Mouse (Mus musculus) kidney, adult 9 months (tissue): ENCODE data around the gene Dusp1.

Experiments used
- DNase-seq: peaks from one replicate; pipeline ENCODE4 v3.0.0; 2022

Dusp1 gene

DNA sequence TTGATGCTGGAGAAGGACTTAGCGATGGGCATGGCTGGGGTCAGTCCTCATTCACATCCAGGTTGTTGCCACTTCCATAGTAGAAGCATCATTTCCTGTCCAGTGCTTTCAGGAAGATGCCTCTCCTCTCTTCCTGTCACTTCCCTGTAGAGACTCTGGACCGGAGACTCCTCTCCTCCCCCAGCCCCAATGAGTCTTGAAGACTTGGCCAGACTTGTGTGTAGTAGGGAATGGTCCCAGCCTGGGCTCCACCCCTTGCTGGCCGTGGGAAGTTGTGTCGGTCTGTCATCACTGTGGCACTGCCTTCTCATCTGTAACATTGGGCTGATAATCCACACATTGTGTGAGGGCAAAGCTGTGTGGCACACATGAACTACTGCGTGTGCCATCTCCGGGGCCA is 21.7 kb upstream of the Dusp1 start:
- peak; percentile 44 for DNase-seq

DNA sequence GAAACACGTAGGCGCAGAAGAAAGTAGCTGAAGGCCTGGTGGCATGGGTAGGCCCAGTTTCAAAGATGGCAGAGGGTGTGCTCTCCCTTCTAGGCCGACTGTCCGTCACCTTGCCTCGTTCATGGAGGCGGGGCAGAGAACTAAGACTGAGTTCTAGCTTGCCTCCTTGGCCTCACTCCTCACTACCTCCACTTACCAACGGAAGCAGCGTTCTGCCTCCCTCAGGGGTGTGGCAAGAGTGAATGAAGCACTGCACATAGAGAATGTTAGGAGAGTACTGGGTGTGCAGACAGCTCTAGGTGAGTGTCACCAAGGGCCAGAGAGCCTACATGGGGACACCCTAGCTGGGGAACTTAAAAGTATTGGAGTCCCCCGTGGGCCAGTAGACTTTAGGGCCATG is 21.1 kb upstream of the Dusp1 start:
- DNase-seq, result no peak

DNA sequence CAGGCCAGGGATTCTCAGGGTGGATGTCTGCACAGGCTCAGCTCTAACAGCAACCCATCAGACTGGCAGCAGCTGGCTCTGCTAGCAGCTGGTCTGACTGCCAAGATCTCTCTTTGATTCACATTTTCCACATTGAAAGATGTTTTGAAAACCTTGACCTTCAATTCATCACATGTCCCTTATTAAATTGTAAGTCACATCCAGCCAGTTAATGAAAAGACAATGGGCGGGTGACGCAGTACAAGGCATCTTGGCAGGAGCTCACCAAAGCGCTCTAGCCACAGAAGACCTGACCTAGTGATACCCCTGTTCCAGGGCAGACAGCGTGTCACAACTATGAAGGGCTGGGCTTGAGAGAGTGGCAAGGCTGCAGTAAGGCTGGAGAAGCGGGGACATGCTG is 20.4 kb upstream of the Dusp1 start:
- DNase-seq, result peak; percentile 90

GRCm38 (mm10) chr17:26580873-26581401 is 19.0 kb upstream of the Dusp1 start:
- no peak for DNase-seq

- no peak for DNase-seq
These were observed 17.5 kb upstream of the Dusp1 start for GRCm38 (mm10) chr17:26579396-26579795.

- no peak for DNase-seq
These were observed 16.8 kb upstream of the Dusp1 start for GRCm38 (mm10) chr17:26578771-26579170.

- no peak for DNase-seq
These were observed 16.2 kb upstream of the Dusp1 start for GRCm38 (mm10) chr17:26578162-26578561.

DNA sequence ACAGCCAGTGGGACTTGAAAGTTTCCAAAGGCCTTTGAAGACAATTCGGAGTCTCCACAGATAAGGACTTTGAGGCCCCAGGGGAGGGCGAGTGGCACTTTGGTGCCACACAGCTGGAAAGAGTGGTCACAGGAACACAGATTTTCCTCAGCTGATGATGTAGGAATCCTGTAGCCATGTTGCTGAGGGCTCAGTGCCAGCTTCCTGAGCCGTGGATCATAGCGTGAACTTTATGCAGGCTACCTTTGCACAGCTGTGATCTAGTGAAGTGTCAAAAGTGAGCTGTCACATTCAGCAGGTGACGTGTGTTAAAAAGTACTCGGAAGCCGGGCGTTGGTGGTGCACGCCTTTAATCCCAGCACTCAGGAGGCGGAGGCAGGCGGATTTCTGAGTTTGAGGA is 15.4 kb upstream of the Dusp1 start:
- peak; percentile 62 for DNase-seq

DNA sequence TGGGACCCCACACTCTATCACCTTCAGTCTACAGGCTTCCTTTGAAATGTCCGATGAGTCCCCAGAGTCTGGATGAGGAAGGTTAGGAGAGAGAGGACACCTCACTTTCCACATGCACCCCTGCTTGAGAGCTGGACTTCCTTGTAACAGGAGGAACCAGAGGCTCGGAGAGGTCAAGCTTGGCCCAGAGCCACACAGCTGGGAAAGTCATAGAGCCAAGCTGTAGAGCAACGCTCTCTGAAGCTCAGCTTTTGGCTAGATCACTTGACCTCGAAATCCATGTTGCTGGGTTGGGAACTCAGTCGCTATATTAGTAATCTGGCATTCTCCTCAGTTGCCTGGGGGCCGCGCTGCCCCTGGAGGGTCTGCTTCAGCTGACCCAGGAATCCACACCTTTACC is 14.9 kb upstream of the Dusp1 start:
- DNase-seq, result no peak

DNA sequence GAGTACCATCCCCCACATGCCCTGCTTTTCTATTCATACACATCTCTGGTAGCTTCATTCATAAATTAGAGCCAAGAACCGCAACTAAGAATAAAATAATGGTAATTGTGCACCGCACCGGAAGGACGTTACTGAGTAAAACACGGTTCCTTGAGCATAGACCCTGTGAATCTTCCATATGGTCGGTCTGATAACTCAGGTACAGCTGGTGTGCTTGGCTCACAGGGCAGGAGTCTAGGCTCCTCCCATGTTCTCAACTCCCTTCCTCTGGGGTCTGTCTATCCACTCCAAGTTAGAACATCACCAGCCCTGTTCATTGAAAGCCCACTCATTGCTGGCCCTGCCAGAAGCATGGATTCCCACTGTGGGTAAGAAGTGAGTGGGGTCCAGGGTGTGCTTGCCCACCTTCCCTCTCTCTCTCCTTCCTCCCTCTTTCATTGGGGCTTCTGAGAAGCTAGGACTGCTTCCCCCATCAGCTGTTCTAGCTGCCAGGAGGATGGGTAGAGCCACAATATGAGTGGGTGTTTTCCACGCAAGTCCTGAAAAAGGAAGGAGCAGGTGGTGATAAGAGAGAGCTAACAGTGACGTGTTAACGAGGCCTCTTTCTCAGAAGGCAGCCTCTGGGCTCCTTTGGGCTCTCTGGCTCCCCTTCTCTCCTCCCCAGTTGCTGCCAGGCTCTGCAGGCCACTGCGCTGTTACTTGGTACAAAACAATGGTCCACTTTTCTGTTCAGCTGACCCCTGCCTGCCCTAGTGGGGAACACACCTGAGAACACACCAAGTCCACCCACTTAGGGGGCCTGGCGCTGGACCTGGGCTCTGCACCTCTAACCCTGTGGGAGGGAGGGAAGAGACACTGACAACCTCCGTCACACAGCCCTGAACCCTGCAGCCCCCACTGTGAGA is 14.1 kb upstream of the Dusp1 start:
- DNase-seq, result no peak

DNA sequence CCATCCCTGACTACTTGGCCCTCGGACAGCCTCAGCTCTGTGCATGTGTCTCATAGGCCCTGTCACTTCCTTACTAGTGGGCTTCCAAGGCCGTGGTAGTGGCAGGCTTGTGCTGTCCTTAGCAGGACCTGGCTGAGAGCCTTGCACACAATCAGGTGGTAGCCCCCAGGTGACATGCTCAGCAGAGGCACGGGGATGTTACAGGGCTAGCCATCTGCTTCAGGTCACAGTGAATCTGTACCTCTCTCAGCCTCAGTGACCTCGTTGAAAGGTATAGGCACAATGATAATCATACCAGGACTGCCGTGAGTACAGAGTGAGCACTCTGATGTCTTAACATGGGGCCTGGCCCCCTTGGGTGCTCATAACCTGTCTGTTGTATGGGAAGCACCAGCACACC is 12.8 kb upstream of the Dusp1 start:
- DNase-seq, result no peak

DNA sequence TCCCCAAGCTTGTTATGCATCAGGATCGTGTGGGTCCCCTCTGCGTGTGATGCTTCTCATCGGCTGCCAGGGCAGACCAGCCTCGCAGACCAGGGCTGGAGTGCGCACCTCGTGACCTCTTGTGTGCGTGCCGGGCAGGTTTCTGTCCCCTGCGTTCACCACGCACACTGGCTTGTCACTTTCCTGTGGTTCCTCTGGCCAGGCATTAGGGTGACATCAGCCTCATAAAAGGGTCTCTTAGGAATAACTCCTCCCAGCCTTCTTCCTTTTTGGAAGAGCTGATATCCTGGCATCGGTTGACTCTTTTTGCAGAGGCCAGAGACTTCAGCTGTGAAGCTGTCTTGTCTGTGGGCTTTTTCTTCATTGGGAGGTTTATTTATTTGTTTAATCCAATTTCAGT is 12.2 kb upstream of the Dusp1 start:
- DNase-seq, result no peak

DNA sequence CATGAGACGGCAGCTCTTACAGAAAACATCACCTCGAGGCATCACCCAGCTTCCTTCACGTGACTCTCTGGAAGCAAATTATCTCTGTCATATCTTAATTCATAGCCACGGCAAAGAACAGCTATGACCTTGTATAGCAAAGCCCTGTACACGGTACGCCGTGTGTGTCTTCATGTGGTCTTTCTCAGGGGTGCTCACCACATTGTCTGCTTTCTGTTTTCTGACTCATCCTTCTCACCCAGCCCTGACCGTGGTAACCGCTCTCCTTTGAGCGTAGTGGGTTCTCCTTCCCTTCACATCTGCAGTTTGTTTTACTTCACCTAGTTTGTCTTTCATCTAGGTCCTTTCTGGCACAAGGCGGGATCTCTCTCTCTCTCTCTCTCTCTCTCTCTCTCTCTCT is 10.3 kb upstream of the Dusp1 start:
- DNase-seq, result no peak

- peak; percentile 70 for DNase-seq
These were observed 9.4 kb upstream of the Dusp1 start for GRCm38 (mm10) chr17:26571377-26571776.

DNA sequence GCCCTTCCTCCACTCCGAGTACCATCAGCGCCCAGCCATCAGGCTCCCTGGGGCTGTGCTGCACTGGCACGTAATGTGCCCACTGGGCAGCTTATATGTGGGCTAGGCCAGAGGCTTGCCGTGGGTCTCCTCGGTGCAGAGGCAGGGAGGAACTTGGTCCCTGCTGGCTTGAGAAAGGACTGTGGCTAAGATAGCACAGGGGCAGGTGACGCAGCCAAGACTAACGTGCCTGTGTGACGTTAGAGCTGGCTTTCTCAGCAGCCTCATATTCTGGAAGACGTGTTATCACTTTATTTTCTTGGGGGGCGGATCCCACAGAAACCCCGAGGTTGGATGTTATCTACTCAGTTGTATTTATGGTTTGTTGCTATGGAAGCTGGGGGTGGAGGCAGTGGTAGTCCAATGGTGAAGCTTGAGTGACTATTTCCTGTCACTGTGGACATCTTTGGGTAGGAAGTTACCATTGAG is 8.8 kb upstream of the Dusp1 start:
- DNase-seq, result no peak

DNA sequence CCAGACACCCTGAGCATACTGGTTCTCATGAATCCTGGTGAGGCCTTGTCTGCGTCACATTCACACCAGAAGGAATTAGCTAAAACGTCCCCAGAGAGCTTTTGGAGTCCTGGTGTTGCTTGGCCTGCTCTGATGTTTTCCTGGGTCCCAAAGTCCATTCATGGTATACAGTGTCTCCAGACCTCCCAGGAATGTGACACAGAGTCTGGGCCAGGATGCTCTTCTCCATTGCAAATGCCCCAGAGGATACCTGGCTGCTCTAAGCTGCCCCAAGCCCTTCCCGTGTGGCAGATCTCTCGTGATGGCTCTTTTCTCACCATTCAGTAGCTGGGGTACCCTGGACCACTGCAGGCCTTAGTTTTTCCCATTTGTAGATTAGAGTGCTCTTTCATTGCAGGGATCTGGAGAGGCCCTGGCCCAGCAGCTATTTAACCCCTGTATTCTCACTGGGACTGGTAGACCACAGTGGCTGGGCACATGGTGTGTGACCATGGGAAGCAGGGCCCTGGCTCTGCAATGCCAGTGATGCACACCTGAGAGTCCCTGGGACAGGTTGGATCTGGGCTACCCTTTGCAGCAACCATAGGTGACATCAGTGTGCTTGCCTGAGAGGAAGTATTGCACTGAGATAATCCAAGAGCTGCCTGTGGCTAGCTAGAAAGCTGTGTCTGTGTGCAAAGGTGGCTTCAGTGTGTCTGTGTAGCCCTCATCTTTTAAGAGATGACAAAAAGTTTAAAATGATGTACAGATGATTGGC is 7.8 kb upstream of the Dusp1 start:
- no peak for DNase-seq

- no peak for DNase-seq
These were observed 5.9 kb upstream of the Dusp1 start for GRCm38 (mm10) chr17:26567818-26568173.

GRCm38 (mm10) chr17:26567142-26567817 is 5.4 kb upstream of the Dusp1 start:
- DNase-seq, result no peak

DNA sequence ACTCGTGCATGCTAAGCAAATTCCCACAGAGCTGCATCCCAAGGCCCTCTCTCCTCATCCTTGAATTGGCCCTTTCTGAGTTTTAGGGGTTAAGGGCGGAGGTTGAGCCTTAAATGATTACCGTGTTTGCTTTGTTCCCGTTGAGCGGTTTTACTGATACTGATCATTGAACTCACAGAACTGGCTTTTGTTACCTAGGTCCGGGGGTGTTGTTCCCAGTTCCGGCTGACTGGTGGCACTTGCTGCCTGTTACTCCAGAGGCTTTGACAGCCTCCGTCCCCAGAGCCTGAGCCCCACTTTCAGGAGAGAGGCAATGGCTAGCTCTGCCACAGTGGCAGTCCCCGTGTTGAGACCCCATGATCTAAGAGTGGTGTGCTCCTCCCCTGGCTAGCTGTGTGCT is 2.5 kb upstream of the Dusp1 start:
- DNase-seq, result peak; percentile 54

- DNase-seq, result no peak
These were observed 1.5 kb upstream of the Dusp1 start for GRCm38 (mm10) chr17:26563476-26563875.

- no peak for DNase-seq
These were observed 364 bp upstream of the Dusp1 start for GRCm38 (mm10) chr17:26562292-26562691.

DNA sequence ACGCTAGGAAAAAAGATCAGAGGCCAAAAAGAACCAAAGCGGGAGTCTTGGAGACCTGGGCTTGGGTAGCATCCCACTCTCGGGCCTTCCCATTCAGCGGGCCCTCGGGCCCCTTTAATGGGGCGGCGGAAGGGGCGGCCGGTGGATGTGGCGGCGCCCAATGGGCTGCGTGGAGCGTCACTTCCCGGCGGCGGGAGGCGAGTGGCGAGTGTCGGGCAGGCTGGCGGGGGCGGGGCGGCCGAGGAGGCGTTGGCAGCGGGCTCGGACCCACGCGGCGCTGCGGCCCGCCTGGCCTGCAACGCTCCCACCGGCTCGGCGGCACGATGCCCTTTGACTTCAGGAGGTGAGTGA is 663 bp downstream of the Dusp1 start, which contains the start of gene Ergic1:
Gene Ergic1, plus strand, starts transcription at position 200 of the 351 bp plus-strand sequence.
- peak; percentile 90 for DNase-seq
